Mouse (Mus musculus) right cerebral cortex, adult 18-20 months (tissue): ENCODE results near the gene Nuak1.

ENCODE experiments used
- DNase-seq: peaks from one replicate; pipeline ENCODE4 v3.0.0; 2022; ENCODE audit warnings: mixed read lengths

Nuak1 gene

GRCm38 (mm10) chr10:84405135-84405776 lies 35.1 kb downstream of the Nuak1 start:
- no peak for DNase-seq

GRCm38 (mm10) chr10:84401907-84402371 lies 38.5 kb downstream of the Nuak1 start:
- peak; percentile 68 for DNase-seq

GRCm38 (mm10) chr10:84401189-84401588 lies 39.2 kb downstream of the Nuak1 start:
- DNase-seq = no peak

GRCm38 (mm10) chr10:84400037-84400681 lies 40.2 kb downstream of the Nuak1 start:
- DNase-seq = no peak

GRCm38 (mm10) chr10:84397276-84397675 lies 43.1 kb downstream of the Nuak1 start:
- no peak for DNase-seq

GRCm38 (mm10) chr10:84395885-84396659 lies 44.3 kb downstream of the Nuak1 start:
- no peak for DNase-seq

GRCm38 (mm10) chr10:84395259-84395658 lies 45.1 kb downstream of the Nuak1 start:
- no peak for DNase-seq

- peak; percentile 46 for DNase-seq
These were observed 46.5 kb downstream of the Nuak1 start for GRCm38 (mm10) chr10:84393881-84394280.

GRCm38 (mm10) chr10:84393405-84393804 lies 47.0 kb downstream of the Nuak1 start:
- no peak for DNase-seq

- DNase-seq = peak; percentile 43
These were observed 47.7 kb downstream of the Nuak1 start for GRCm38 (mm10) chr10:84392723-84393081.

- peak; percentile 49 for DNase-seq
These were observed 48.2 kb downstream of the Nuak1 start for GRCm38 (mm10) chr10:84392027-84392722.

GRCm38 (mm10) chr10:84389707-84390106 lies 50.7 kb downstream of the Nuak1 start:
- no peak for DNase-seq

- peak; percentile 74 for DNase-seq
These were observed 51.8 kb downstream of the Nuak1 start for GRCm38 (mm10) chr10:84388357-84389141.

GRCm38 (mm10) chr10:84387338-84387737 lies 53.1 kb downstream of the Nuak1 start:
- DNase-seq = no peak

- no peak for DNase-seq
These were observed 53.7 kb downstream of the Nuak1 start for GRCm38 (mm10) chr10:84386625-84387242.

GRCm38 (mm10) chr10:84386214-84386613 lies 54.2 kb downstream of the Nuak1 start:
- no peak for DNase-seq

GRCm38 (mm10) chr10:84384761-84385160 lies 55.6 kb downstream of the Nuak1 start:
- no peak for DNase-seq

- DNase-seq = no peak
These were observed 57.2 kb downstream of the Nuak1 start for GRCm38 (mm10) chr10:84382900-84383883.

GRCm38 (mm10) chr10:84381276-84381798 lies 59.1 kb downstream of the Nuak1 start:
- peak; percentile 67 for DNase-seq

GRCm38 (mm10) chr10:84379366-84379765 lies 61.0 kb downstream of the Nuak1 start:
- DNase-seq = no peak
